Mouse (Mus musculus): ENCODE results near the gene Mrps9. TPM values are rescaled to one million over a fixed set of nuclear protein-coding genes. Genes with fewer than 3 reads are reported as not detected.

Mrps9 gene
- total and polyA plus RNA-seq, 2 experiments, result 16.4 to 31.0 TPM

GRCm38 (mm10) chr1:42888541-42889349 lies 37.7 kb downstream of the Mrps9 start:
- Histone ChIP-seq H3K27me3 (ENCODE audit: control insufficient read depth, insufficient read depth, low read length) (no peaks in the 10 kb centered on the region), H3K27ac (replicated peaks; ENCODE audit: insufficient read depth, low read depth, low read length) (no peak overlapping the region), H3K4me1 (ENCODE audit: control insufficient read depth, insufficient read depth, low read length) (no peaks in the 10 kb centered on the region), H3K36me3 (ENCODE audit: control insufficient read depth, insufficient read depth, low read length) (peaks cover 22% of the 10 kb centered on the region), H3K4me3 (ENCODE audit: insufficient read depth, low read depth, low read length) (no peak overlapping the region), H3K9ac (ENCODE audit: low read depth, low read length) (no peak overlapping the region), H3K79me2 (ENCODE audit: control insufficient read depth, insufficient read depth, low read length) (no peaks in the 10 kb centered on the region)
- WGBS, result 85% methylated on average over 22 of the region's 22 CpGs
- TF ChIP-seq POLR2A (IDR thresholded peaks at IDR 0.05; ENCODE audit: extremely low read depth, insufficient read depth, low read length) (no peak), CTCF (IDR thresholded peaks at IDR 0.05; ENCODE audit: low read depth, low read length) (no peak)
- no peak for DNase-seq (ENCODE audit: extremely low read depth, low read depth, low spot score)

GRCm38 (mm10) chr1:42889421-42889887 lies 38.4 kb downstream of the Mrps9 start:
- no peak for DNase-seq (ENCODE audit: extremely low read depth, low read depth, low spot score)
- H3K27me3 ChIP-seq (ENCODE audit: control insufficient read depth, insufficient read depth, low read length), result no peaks in the 10 kb centered on the region
- WGBS, result 90% methylated on average over 7 of the region's 7 CpGs

GRCm38 (mm10) chr1:42894695-42895094 lies 43.7 kb downstream of the Mrps9 start:
- Histone ChIP-seq H3K4me1 (ENCODE audit: control insufficient read depth, insufficient read depth, low read length) (no peaks in the 10 kb centered on the region), H3K79me2 (ENCODE audit: control insufficient read depth, insufficient read depth, low read length) (no peaks in the 10 kb centered on the region), H3K27ac (replicated peaks; ENCODE audit: insufficient read depth, low read depth, low read length) (no peak overlapping the region), H3K9ac (ENCODE audit: low read depth, low read length) (no peak overlapping the region), H3K27me3 (ENCODE audit: control insufficient read depth, insufficient read depth, low read length) (no peaks in the 10 kb centered on the region), H3K4me3 (ENCODE audit: insufficient read depth, low read depth, low read length) (no peak overlapping the region), H3K36me3 (ENCODE audit: control insufficient read depth, insufficient read depth, low read length) (peaks cover 24% of the 10 kb centered on the region)
- no peak for TF ChIP-seq POLR2A (IDR thresholded peaks at IDR 0.05; ENCODE audit: extremely low read depth, insufficient read depth, low read length)
- TF ChIP-seq CTCF (IDR thresholded peaks at IDR 0.05; ENCODE audit: low read depth, low read length), result no peak
- DNase-seq (ENCODE audit: extremely low read depth, low read depth, low spot score), result no peak

More at GRCm38 (mm10) chr1:42889421-42889887, 38.4 kb downstream of the Mrps9 start:
- Histone ChIP-seq H3K36me3 (ENCODE audit: control insufficient read depth, insufficient read depth, low read length) (peaks cover 23% of the 10 kb centered on the region), H3K4me3 (ENCODE audit: insufficient read depth, low read depth, low read length) (no peak overlapping the region), H3K27ac (replicated peaks; ENCODE audit: insufficient read depth, low read depth, low read length) (no peak overlapping the region), H3K9ac (ENCODE audit: low read depth, low read length) (no peak overlapping the region), H3K4me1 (ENCODE audit: control insufficient read depth, insufficient read depth, low read length) (no peaks in the 10 kb centered on the region), H3K79me2 (ENCODE audit: control insufficient read depth, insufficient read depth, low read length) (no peaks in the 10 kb centered on the region)
- no peak for TF ChIP-seq CTCF (IDR thresholded peaks at IDR 0.05; ENCODE audit: low read depth, low read length)
- TF ChIP-seq POLR2A (IDR thresholded peaks at IDR 0.05; ENCODE audit: extremely low read depth, insufficient read depth, low read length), result no peak

GRCm38 (mm10) chr1:42905148-42905547 lies 54.1 kb downstream of the Mrps9 start:
- WGBS, result 94% methylated on average over 11 of the region's 11 CpGs
- H3K79me2 ChIP-seq (ENCODE audit: control insufficient read depth, insufficient read depth, low read length), result no peaks in the 10 kb centered on the region

GRCm38 (mm10) chr1:42906696-42907095 lies 55.7 kb downstream of the Mrps9 start:
- no peaks in the 10 kb centered on the region for H3K4me1 ChIP-seq (ENCODE audit: control insufficient read depth, insufficient read depth, low read length)
- H3K4me3 ChIP-seq (ENCODE audit: insufficient read depth, low read depth, low read length), result no peak overlapping the region
- no peak overlapping the region for H3K27ac ChIP-seq (replicated peaks; ENCODE audit: insufficient read depth, low read depth, low read length)
- H3K27me3 ChIP-seq (ENCODE audit: control insufficient read depth, insufficient read depth, low read length), result no peaks in the 10 kb centered on the region
- H3K36me3 ChIP-seq (ENCODE audit: control insufficient read depth, insufficient read depth, low read length), result peaks cover 6% of the 10 kb centered on the region; the same call in 1 of the 2 replicates
- no peak for DNase-seq (ENCODE audit: extremely low read depth, low read depth, low spot score)
- H3K79me2 ChIP-seq (ENCODE audit: control insufficient read depth, insufficient read depth, low read length), result no peaks in the 10 kb centered on the region
- no peak overlapping the region for H3K9ac ChIP-seq (ENCODE audit: low read depth, low read length)
- TF ChIP-seq POLR2A (IDR thresholded peaks at IDR 0.05; ENCODE audit: extremely low read depth, insufficient read depth, low read length) (no peak), CTCF (IDR thresholded peaks at IDR 0.05; ENCODE audit: low read depth, low read length) (no peak)
- 94% methylated on average over 7 of the region's 7 CpGs for WGBS

More at GRCm38 (mm10) chr1:42905148-42905547, 54.1 kb downstream of the Mrps9 start:
- H3K4me3 ChIP-seq (ENCODE audit: insufficient read depth, low read depth, low read length), result no peak overlapping the region
- H3K36me3 ChIP-seq (ENCODE audit: control insufficient read depth, insufficient read depth, low read length), result peaks cover 8% of the 10 kb centered on the region; the same call in 1 of the 2 replicates
- H3K27ac ChIP-seq (replicated peaks; ENCODE audit: insufficient read depth, low read depth, low read length), result no peak overlapping the region
- DNase-seq (ENCODE audit: extremely low read depth, low read depth, low spot score), result no peak
- no peak overlapping the region for H3K9ac ChIP-seq (ENCODE audit: low read depth, low read length)
- no peaks in the 10 kb centered on the region for H3K4me1 ChIP-seq (ENCODE audit: control insufficient read depth, insufficient read depth, low read length)
- no peak for TF ChIP-seq CTCF (IDR thresholded peaks at IDR 0.05; ENCODE audit: low read depth, low read length)
- TF ChIP-seq POLR2A (IDR thresholded peaks at IDR 0.05; ENCODE audit: extremely low read depth, insufficient read depth, low read length), result no peak
- no peaks in the 10 kb centered on the region for H3K27me3 ChIP-seq (ENCODE audit: control insufficient read depth, insufficient read depth, low read length)

- H3K79me2 ChIP-seq (ENCODE audit: control insufficient read depth, insufficient read depth, low read length), result no peaks in the 10 kb centered on the region
- H3K4me1 ChIP-seq (ENCODE audit: control insufficient read depth, insufficient read depth, low read length), result no peaks in the 10 kb centered on the region
- DNase-seq (ENCODE audit: extremely low read depth, low read depth, low spot score), result no peak
- no peak overlapping the region for H3K27ac ChIP-seq (replicated peaks; ENCODE audit: insufficient read depth, low read depth, low read length)
- H3K27me3 ChIP-seq (ENCODE audit: control insufficient read depth, insufficient read depth, low read length), result no peaks in the 10 kb centered on the region
- WGBS, result 69% methylated on average over 4 of the region's 4 CpGs
- H3K9ac ChIP-seq (ENCODE audit: low read depth, low read length), result no peak overlapping the region
- no peak overlapping the region for H3K4me3 ChIP-seq (ENCODE audit: insufficient read depth, low read depth, low read length)
- TF ChIP-seq POLR2A (IDR thresholded peaks at IDR 0.05; ENCODE audit: extremely low read depth, insufficient read depth, low read length) (no peak), CTCF (IDR thresholded peaks at IDR 0.05; ENCODE audit: low read depth, low read length) (no peak)
- H3K36me3 ChIP-seq (ENCODE audit: control insufficient read depth, insufficient read depth, low read length), result peaks cover 6% of the 10 kb centered on the region; the same call in 1 of the 2 replicates
These were observed 56.1 kb downstream of the Mrps9 start for GRCm38 (mm10) chr1:42907153-42907552.

Measured in liver, adult 2 months (tissue).